Mouse (Mus musculus) thymus, postnatal 36 days (tissue): Measurements from ENCODE around the gene Gm14391.
A peak's percentile ranks its signal among the peaks of the same experiment; 100 is the strongest.
"Not testable (repeated sequence)": the region's sequence is repeated elsewhere in the genome, so short reads cannot be mapped to it uniquely, and the experiment has no call there.

Experiments used
- DNase-seq, 2 experiments: peaks; one replicate each; pipeline ENCODE4 v3.0.0; 2022; ENCODE audit warnings: mixed read lengths in 2 of 2

Gene Gm14391

DNA sequence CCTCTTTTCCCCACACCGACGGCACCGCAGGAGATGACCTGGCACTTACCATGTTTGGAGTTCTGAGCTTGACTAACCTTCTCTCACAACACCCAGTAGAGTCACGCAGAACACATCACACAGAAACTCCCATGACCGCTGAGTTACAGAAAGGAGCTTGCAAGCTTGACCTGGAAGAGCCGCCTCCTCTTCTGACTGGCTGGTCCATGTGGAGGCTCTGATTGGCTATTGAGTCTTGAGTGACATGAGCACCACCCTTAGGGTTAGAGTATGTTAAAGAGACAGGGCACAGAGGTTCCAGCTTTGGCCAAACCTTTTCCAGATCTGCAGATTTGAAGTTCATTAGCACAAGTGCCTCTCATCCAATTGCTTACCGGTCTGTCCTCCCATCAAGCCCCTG lies at the start of gene Gm14391:
Gene Gm14391, minus strand, starts transcription at position 186 of the 400 bp plus-strand sequence.
- not testable (repeated sequence) for DNase-seq

- DNase-seq = not testable (repeated sequence)
Measured at GRCm38 (mm10) chr2:175179008-175179407, 27.7 kb downstream of the Gm14391 start.

GRCm38 (mm10) chr2:175176312-175176711 lies 30.4 kb downstream of the Gm14391 start:
- DNase-seq = no peak

DNA sequence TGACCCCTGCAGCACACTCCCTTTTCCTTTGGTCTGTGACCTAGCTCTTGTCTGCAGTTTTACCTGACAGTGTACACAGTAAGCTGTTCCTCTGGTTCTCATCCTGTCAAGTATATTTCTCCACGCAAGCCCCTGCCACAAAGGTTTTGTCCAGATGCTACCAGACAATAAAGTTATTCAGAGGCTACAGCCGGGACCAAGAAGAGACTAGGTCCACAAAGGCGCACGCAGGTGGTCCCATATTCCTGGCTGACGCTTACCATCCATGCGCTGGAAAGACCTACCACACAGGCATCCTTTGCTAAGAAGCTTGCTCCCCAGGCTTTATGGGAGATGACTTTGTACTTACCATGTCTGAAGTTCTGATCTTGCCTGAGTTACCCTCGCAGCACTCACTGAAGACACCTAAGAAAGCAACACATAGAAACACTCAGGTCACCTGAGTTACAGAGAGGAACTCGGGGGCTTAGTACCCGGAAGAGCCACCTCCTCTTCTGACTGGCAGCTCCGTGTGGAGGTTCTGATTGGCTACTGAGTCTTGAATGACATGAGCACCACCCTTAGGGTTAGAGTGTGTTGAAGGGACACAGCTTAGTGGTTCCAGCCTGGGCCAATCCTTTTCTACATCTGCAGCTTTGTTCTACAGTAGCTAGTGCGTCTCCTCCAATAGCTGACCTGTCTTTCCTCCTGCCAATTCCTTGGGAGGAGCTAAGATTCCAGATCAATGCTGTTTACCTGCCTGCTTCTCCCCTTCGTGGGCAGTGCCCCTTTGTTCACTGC lies 31.1 kb downstream of the Gm14391 start, which contains the start of gene Gm14443:
Gene Gm14443, minus strand, starts transcription at position 471 of the 780 bp plus-strand sequence.
- not testable (repeated sequence) for DNase-seq

- DNase-seq = not testable (repeated sequence)
Measured at GRCm38 (mm10) chr2:175174058-175174457, 32.7 kb downstream of the Gm14391 start.

DNA sequence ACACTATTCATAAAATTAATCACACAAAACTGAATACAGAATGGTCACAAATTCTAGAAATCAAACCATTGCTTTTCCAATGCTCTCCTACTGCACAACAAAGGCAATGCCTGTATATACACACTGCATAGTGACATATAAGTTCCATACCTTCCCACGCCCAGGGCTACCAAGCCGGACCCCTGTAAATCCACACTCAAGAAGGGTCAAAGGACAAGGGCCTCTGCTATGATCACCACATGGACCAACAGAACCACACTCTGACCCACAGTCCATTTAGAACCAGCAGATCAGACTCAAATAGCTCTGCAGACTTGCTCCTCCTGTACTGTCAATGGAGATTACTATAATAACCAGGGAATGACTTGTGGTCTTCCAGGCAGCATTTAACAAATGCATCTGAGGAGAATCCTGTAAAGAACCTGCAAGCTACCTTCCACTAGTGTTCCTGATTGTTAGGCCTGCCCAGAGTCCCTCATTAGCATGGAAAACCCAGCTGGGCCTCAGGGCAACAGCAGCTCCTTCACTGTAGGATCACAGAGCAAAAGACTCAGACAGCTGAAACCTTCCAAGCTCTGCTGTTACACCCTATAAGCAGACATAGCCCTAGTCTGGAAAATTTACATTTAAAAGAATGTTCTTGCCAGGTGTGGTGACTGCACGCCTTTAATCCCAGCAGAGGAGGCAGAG lies 33.7 kb downstream of the Gm14391 start:
- not testable (repeated sequence) for DNase-seq

GRCm38 (mm10) chr2:175172123-175172522 lies 34.6 kb downstream of the Gm14391 start:
- DNase-seq = no peak

GRCm38 (mm10) chr2:175166870-175167269 lies 39.8 kb downstream of the Gm14391 start:
- DNase-seq = not testable (repeated sequence)

DNA sequence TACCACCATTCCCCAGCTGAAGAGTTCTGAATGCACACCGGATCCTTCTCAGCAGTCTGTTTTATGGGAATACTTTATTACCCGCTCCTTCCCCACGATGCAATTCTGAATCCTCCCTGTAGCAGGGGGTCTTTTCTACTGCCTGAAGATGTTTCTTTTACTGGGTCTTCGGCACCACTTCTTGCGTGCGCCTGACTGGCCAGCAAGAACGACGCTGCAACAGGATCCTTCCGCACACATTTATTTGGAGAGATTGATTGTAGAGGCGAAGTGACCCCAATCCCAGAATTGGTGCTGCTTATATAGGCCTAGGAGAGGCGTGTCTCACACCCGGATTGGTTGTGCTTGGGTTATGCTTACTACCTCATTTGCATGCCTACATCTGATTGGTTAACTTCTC lies 41.6 kb downstream of the Gm14391 start:
- DNase-seq = not testable (repeated sequence)

GRCm38 (mm10) chr2:175161438-175161837 lies 45.3 kb downstream of the Gm14391 start:
- not testable (repeated sequence) for DNase-seq

- DNase-seq = no peak
Measured at GRCm38 (mm10) chr2:175158642-175159041, 48.1 kb downstream of the Gm14391 start.

DNA sequence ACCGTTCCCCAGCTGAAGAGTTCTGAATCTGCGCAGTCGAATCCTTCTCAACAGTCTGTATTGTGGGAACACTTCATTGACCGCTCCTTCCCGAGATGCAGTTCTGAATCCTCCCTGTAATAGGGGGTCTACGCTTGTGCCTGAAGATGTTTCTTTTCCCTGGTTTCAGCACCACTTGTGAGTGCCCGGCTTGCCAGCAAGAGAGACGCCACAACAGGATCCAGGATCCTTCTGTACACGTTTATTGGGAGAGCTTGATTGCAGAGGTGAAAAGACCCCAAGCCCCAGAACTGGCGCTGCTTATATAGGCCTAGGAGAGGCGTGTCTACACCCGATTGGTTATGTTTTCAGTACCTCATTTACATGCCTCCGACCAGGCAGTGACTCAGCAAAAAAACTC lies 50.0 kb downstream of the Gm14391 start:
- DNase-seq = no peak

DNA sequence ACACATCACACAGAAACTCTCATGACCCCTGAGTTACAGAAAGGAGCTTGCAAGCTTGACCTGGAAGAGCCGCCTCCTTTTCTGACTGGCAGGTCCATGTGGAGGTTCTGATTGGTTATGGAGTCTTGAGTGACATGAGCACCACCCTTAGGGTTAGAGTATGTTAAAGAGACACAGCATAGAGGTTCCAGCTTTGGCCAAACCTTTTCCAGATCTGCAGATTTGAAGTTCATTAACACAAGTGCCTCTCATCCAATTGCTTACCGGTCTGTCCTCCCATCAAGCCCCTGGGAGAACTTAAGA lies 64.8 kb downstream of the Gm14391 start, which contains the start of gene Gm14399:
Gene Gm14399, minus strand, starts transcription at position 20 of the 303 bp plus-strand sequence.
- DNase-seq = not testable (repeated sequence)

DNA sequence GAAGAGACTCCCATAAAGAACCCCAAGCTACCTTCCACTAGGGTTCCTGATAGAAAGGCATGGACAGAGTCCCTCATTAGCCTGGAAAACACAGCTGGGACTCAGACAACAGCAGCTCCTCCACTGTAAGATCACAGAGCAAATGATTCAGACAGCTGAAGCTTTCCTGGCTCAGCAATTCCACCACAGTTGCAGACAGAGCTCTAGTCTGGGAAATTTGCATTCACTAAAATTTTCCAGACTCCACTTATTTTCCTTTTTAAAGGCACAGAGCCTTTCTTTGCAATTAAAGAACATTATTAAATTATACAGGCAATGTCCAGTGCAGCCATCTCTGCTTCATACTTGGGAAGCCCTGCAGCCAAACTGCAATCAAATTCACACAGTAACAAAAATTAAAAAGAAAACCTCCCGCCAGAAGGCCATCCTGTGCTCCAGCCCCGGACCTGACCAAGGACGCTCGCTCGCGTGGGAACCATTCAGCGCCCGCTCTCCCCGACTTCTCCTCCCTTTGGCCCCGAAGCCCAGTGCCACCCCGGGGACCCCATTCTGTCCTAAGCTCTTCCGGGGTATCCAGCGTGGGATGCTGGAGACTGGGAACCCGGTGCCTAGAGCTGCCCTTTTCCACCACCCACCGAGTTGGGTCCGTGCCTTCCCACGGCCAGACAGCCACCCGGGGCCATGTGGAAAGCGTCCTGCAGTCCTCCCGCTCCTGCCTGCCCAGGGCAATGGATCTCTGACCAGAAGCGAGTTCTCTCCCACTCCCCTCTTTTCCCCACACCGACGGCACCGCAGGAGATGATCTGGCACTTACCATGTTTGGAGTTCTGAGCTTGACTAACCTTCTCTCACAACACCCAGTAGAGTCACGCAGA lies 65.4 kb downstream of the Gm14391 start:
- DNase-seq = peak; percentile 13 to 17
